Comparison of ENCODE assay signal across 7 mouse cellular contexts in genomic region chr7:80889021-80889511, GRCm38 (mm10). TPM values are rescaled to one million over a fixed set of nuclear protein-coding genes. Genes with fewer than 3 reads are reported as not detected.
DNase-seq lines count a peak whose midpoint lies in the region; ATAC-seq and TF ChIP-seq lines count a peak whose summit lies in the region.

No protein-coding gene starts in this region.

- ATAC-seq in forebrain, postnatal 0 days = peak; percentile 81
- peak; percentile 84 for ATAC-seq in hindbrain, embryonic 14.5 days (ENCODE audit: low FRiP score)
- peak; percentile 50 for ATAC-seq in midbrain, embryonic 16.5 days

- TF ChIP-seq POLR2A in ES-Bruce4 (IDR thresholded peaks at IDR 0.05; ENCODE audit: insufficient read depth, low read length) = peak; percentile 76

- peak overlapping the region; percentile 2; the same call in 1 of the 2 replicates for H3K9ac ChIP-seq in ES-Bruce4 (ENCODE audit: low read depth, poor library complexity, severe bottlenecking)
- no peak overlapping the region for H3K9ac ChIP-seq in forebrain, postnatal 0 days
- H3K9ac ChIP-seq in hindbrain, embryonic 14.5 days = 0 out of 2 replicates have a peak overlapping the region, but pooled peaks have one; percentile 9
- 0 out of 2 replicates have a peak overlapping the region, but pooled peaks have one; percentile 16 for H3K9ac ChIP-seq in midbrain, embryonic 16.5 days (ENCODE audit: low read depth, low read length)

- intact Hi-C loops in left cerebral cortex, postnatal 36 days (cut with DNase I) = no loop called here

- H3K27ac ChIP-seq in ES-Bruce4 (ENCODE audit: insufficient read depth, low read length) = peak overlapping the region; percentile 86
- H3K27ac ChIP-seq in forebrain, postnatal 0 days (ENCODE audit: low read depth, low read length) = peak overlapping the region; percentile 62
- peak overlapping the region; percentile 62 for H3K27ac ChIP-seq in hindbrain, embryonic 14.5 days
- no peak overlapping the region for H3K27ac ChIP-seq in midbrain, embryonic 16.5 days (ENCODE audit: low read length)

- 40% methylated on average over 9 of the region's 9 CpGs for WGBS in forebrain, postnatal 0 days
- 34% methylated on average over 9 of the region's 9 CpGs for WGBS in hindbrain, embryonic 14.5 days
- WGBS in midbrain, embryonic 16.5 days = 47% methylated on average over 9 of the region's 9 CpGs

- peak; percentile 74; the same call in 1 of the 2 replicates for TF ChIP-seq EP300 in ES-Bruce4 (IDR thresholded peaks at IDR 0.05; ENCODE audit: insufficient read depth, low read depth, low read length)

- H3K4me2 ChIP-seq in forebrain, postnatal 0 days (ENCODE audit: low read depth) = no peak overlapping the region
- H3K4me2 ChIP-seq in hindbrain, embryonic 14.5 days (replicated peaks) = no peak overlapping the region
- H3K4me2 ChIP-seq in midbrain, embryonic 16.5 days (ENCODE audit: low read length) = no peak overlapping the region

- H3K27me3 ChIP-seq in ES-Bruce4 (ENCODE audit: control insufficient read depth, insufficient read depth, low read length, poor library complexity, severe bottlenecking) = no peaks in the 10 kb centered on the region
- H3K27me3 ChIP-seq in forebrain, postnatal 0 days (ENCODE audit: insufficient read depth, low read length) = no peaks in the 10 kb centered on the region
- H3K27me3 ChIP-seq in hindbrain, embryonic 14.5 days (ENCODE audit: control insufficient read depth, insufficient read depth, low read length) = no peaks in the 10 kb centered on the region
- no peaks in the 10 kb centered on the region for H3K27me3 ChIP-seq in midbrain, embryonic 16.5 days (ENCODE audit: control insufficient read depth, insufficient read depth, low read depth, low read length)

- no peaks in the 10 kb centered on the region for H3K9me3 ChIP-seq in ES-Bruce4 (replicated peaks; ENCODE audit: control insufficient read depth, insufficient read depth, low read length, poor library complexity, severe bottlenecking)
- H3K9me3 ChIP-seq in forebrain, postnatal 0 days (ENCODE audit: low read length) = no peaks in the 10 kb centered on the region
- no peaks in the 10 kb centered on the region for H3K9me3 ChIP-seq in hindbrain, embryonic 14.5 days (ENCODE audit: control insufficient read depth, low read length)
- no peaks in the 10 kb centered on the region for H3K9me3 ChIP-seq in midbrain, embryonic 16.5 days (replicated peaks; ENCODE audit: control insufficient read depth, low read length, poor library complexity, severe bottlenecking)

- peak overlapping the region; percentile 14 for H3K4me3 ChIP-seq in ES-Bruce4 (ENCODE audit: low read depth, low read length)
- H3K4me3 ChIP-seq in forebrain, postnatal 0 days (ENCODE audit: low read depth, low read length) = no peak overlapping the region
- H3K4me3 ChIP-seq in hindbrain, embryonic 14.5 days (replicated peaks; ENCODE audit: low read length) = no peak overlapping the region
- no peak overlapping the region for H3K4me3 ChIP-seq in midbrain, embryonic 16.5 days (ENCODE audit: low read depth, low read length)

- DNase-seq in adrenal gland, postnatal 10 days = peak; percentile 73
- DNase-seq in forebrain, postnatal 0 days = peak; percentile 72
- peak; percentile 68 for DNase-seq in hindbrain, embryonic 14.5 days (ENCODE audit: low spot score)
- peak; percentile 28 to 43 for DNase-seq in left cerebral cortex, postnatal 36 days (ENCODE audit: low spot score in 2 of 2)
- DNase-seq in thymus, postnatal 25 days = peak; percentile 50

- H3K4me1 ChIP-seq in ES-Bruce4 (ENCODE audit: control insufficient read depth, insufficient read depth, low read length) = peaks cover 2% of the 10 kb centered on the region
- no peaks in the 10 kb centered on the region for H3K4me1 ChIP-seq in forebrain, postnatal 0 days (ENCODE audit: insufficient read depth)
- H3K4me1 ChIP-seq in hindbrain, embryonic 14.5 days (replicated peaks; ENCODE audit: control insufficient read depth, insufficient read depth, low read length) = no peaks in the 10 kb centered on the region; the same call in 1 of the 2 replicates
- peaks cover 2% of the 10 kb centered on the region; the same call in 1 of the 2 replicates for H3K4me1 ChIP-seq in midbrain, embryonic 16.5 days (ENCODE audit: control insufficient read depth, insufficient read depth, low read length)

- no peak for TF ChIP-seq CTCF in ES-Bruce4 (IDR thresholded peaks at IDR 0.05; ENCODE audit: low read depth, low read length)
- TF ChIP-seq CTCF in forebrain, postnatal 0 days (IDR thresholded peaks at IDR 0.05; ENCODE audit: low read depth) = no peak

- peaks cover 31% of the 10 kb centered on the region for H3K36me3 ChIP-seq in ES-Bruce4 (ENCODE audit: control insufficient read depth, insufficient read depth, low read length, poor library complexity, severe bottlenecking)
- H3K36me3 ChIP-seq in forebrain, postnatal 0 days (ENCODE audit: insufficient read depth) = peaks cover 40% of the 10 kb centered on the region
- peaks cover 45% of the 10 kb centered on the region for H3K36me3 ChIP-seq in hindbrain, embryonic 14.5 days (replicated peaks; ENCODE audit: control insufficient read depth, insufficient read depth)
- peaks cover 15% of the 10 kb centered on the region for H3K36me3 ChIP-seq in midbrain, embryonic 16.5 days (ENCODE audit: control insufficient read depth, insufficient read depth, low read length)

RNA-seq across cellular contexts. Expression of gene Wdr73, which starts 12.0 kb away (rescaled TPM):
- polyA plus RNA-seq in ES-Bruce4 (2011; ENCODE audit: insufficient read depth, insufficient read length, low read depth, missing spikeins) = 35.9 and 39.3 TPM in 2 replicates
- total RNA-seq in adrenal gland, postnatal 10 days (2021) = 10 to 100 TPM; 24.9 to 27.1 TPM
- total RNA-seq in forebrain, postnatal 0 days (2014; rRNA removed) = 48.4 and 54.0 TPM in 2 replicates
- polyA plus RNA-seq in forebrain, postnatal 0 days (2015; fragmentation: Nextera tagmentation; extraction: Ambion mirVana) = 38.6 and 41.2 TPM in 2 replicates
- 31.7 and 32.3 TPM in 2 replicates for polyA plus RNA-seq in hindbrain, embryonic 14.5 days (2014; fragmentation: Nextera tagmentation; extraction: Ambion mirVana)
- total RNA-seq in left cerebral cortex, postnatal 36 days (2021) = 10 to 100 TPM; 22.9 to 25.8 TPM
- 35.1 and 36.3 TPM in 2 replicates for polyA plus RNA-seq in midbrain, embryonic 16.5 days (2015; fragmentation: Nextera tagmentation; extraction: Ambion mirVana)

RNA-seq across cellular contexts. Expression of gene Nmb, which starts 15.8 kb away (rescaled TPM):
- 5.2 and 6.0 TPM in 2 replicates for polyA plus RNA-seq in ES-Bruce4 (2011; ENCODE audit: insufficient read depth, insufficient read length, low read depth, missing spikeins)
- 1 to 10 TPM; 4.0 to 4.7 TPM for total RNA-seq in adrenal gland, postnatal 10 days (2021)
- total RNA-seq in forebrain, postnatal 0 days (2014; rRNA removed) = 8.6 and 13.5 TPM in 2 replicates
- polyA plus RNA-seq in forebrain, postnatal 0 days (2015; fragmentation: Nextera tagmentation; extraction: Ambion mirVana) = 10.9 and 13.9 TPM in 2 replicates
- 8.7 and 10.6 TPM in 2 replicates for polyA plus RNA-seq in hindbrain, embryonic 14.5 days (2014; fragmentation: Nextera tagmentation; extraction: Ambion mirVana)
- total RNA-seq in left cerebral cortex, postnatal 36 days (2021) = 1 to 10 TPM; 3.3 to 7.1 TPM
- polyA plus RNA-seq in midbrain, embryonic 16.5 days (2015; fragmentation: Nextera tagmentation; extraction: Ambion mirVana) = 4.6 and 5.9 TPM in 2 replicates

RNA-seq across cellular contexts. Expression of gene Zscan2, which starts 28.3 kb away (rescaled TPM):
- 4.5 and 4.9 TPM in 2 replicates for polyA plus RNA-seq in ES-Bruce4 (2011; ENCODE audit: insufficient read depth, insufficient read length, low read depth, missing spikeins)
- total RNA-seq in adrenal gland, postnatal 10 days (2021) = 1 to 10 TPM; 6.5 to 6.8 TPM
- total RNA-seq in forebrain, postnatal 0 days (2014; rRNA removed) = 29.1 and 38.3 TPM in 2 replicates
- 1.6 and 3.3 TPM in 2 replicates for polyA plus RNA-seq in forebrain, postnatal 0 days (2015; fragmentation: Nextera tagmentation; extraction: Ambion mirVana)
- 4.1 and 4.4 TPM in 2 replicates for polyA plus RNA-seq in hindbrain, embryonic 14.5 days (2014; fragmentation: Nextera tagmentation; extraction: Ambion mirVana)
- total RNA-seq in left cerebral cortex, postnatal 36 days (2021) = 10 to 100 TPM; 13.4 to 15.2 TPM
- 4.0 TPM in 2 replicates for polyA plus RNA-seq in midbrain, embryonic 16.5 days (2015; fragmentation: Nextera tagmentation; extraction: Ambion mirVana)

RNA-seq across cellular contexts. Expression of gene Sec11a, which starts 58.5 kb away (rescaled TPM):
- polyA plus RNA-seq in ES-Bruce4 (2011; ENCODE audit: insufficient read depth, insufficient read length, low read depth, missing spikeins) = 110 and 121 TPM in 2 replicates
- 100 to 1,000 TPM; 113 to 124 TPM for total RNA-seq in adrenal gland, postnatal 10 days (2021)
- 64.6 and 72.5 TPM in 2 replicates for total RNA-seq in forebrain, postnatal 0 days (2014; rRNA removed)
- polyA plus RNA-seq in forebrain, postnatal 0 days (2015; fragmentation: Nextera tagmentation; extraction: Ambion mirVana) = 133 and 140 TPM in 2 replicates
- polyA plus RNA-seq in hindbrain, embryonic 14.5 days (2014; fragmentation: Nextera tagmentation; extraction: Ambion mirVana) = 147 and 156 TPM in 2 replicates
- total RNA-seq in left cerebral cortex, postnatal 36 days (2021) = 10 to 100 TPM; 42.8 to 48.1 TPM
- 156 and 157 TPM in 2 replicates for polyA plus RNA-seq in midbrain, embryonic 16.5 days (2015; fragmentation: Nextera tagmentation; extraction: Ambion mirVana)
